Mouse (Mus musculus) mammary gland, adult 2 months (tissue): ENCODE results near the gene Ndufaf2. TPM values are rescaled to one million over a fixed set of nuclear protein-coding genes. Genes with fewer than 3 reads are reported as not detected.

Source experiments
- polyA plus RNA-seq: library from polyadenylated mRNA; depleted of rRNA; stranded (reverse); fragments of >200 nt; gene quantifications from 2 replicates; pipeline ENCODE4 v1.2.3, GENCODE M21; 2012; ENCODE audit warnings: low replicate concordance; rRNA removed

The Ndufaf2 gene
- 2.6 and 3.0 TPM in 2 replicates for polyA plus RNA-seq

DNA sequence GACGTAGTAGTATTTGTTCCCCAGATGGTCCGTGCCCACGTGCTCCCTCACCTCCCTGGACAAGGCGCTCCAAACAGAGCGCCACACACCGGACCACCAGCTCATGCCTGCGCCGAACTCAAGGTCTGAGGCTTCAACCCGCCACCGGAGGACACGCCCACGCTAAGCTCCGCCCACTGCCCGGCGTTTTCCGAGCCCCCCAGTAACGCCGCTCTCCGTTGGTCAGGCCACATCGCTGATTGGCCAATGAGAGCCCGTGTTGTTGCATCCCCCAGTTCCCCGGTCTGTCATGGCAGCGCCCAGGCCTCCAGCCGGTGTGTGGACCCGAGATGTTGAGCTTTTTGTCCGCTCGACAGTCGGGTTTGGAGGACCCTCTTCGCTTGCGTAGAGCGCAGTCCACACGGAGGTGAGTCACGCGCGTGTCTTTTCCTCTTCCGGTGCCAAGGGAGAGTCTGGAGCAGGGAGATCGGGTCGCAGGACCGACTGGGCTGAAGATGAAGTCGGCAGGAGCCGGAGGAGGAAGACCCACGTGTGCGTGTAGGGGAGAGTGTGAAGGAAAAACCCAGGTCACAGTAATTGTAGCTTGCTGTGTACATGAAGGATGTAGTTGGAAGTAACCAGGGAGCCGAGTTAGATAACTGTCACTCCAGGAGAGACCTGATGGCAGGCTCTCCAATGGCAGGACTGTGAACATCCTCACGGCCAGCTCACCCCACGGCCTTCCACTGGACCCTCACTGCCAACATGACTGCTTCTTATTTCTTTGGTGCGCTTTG lies at the start of gene Ndufaf2, which contains the start of gene Ercc8:
Gene Ndufaf2, minus strand, starts transcription at position 159 of the 776 bp plus-strand sequence.
Gene Ercc8, plus strand, starts transcription at position 267 of the 776 bp plus-strand sequence.

GRCm38 (mm10) chr13:108044222-108044941 lies 114.0 kb downstream of the Ndufaf2 start, which contains the start of gene Smim15:
Smim15 (plus strand) TSS chr13:108044446.

Other genes with a start within 250 kb of the Ndufaf2 start
- gene Smim15, start 114.2 kb downstream of the Ndufaf2 start, polyA plus RNA-seq: 5.6 and 13.9 TPM in 2 replicates
- 4.2 and 9.1 TPM in 2 replicates for gene Ercc8, start 108 bp upstream of the Ndufaf2 start, polyA plus RNA-seq
- gene Elovl7, start 55.8 kb upstream of the Ndufaf2 start, polyA plus RNA-seq: 1.1 and 4.3 TPM in 2 replicates
- gene Depdc1b, start 157.7 kb upstream of the Ndufaf2 start, polyA plus RNA-seq: 0.44 and 0.66 TPM in 2 replicates